In the genomic region with DNA sequence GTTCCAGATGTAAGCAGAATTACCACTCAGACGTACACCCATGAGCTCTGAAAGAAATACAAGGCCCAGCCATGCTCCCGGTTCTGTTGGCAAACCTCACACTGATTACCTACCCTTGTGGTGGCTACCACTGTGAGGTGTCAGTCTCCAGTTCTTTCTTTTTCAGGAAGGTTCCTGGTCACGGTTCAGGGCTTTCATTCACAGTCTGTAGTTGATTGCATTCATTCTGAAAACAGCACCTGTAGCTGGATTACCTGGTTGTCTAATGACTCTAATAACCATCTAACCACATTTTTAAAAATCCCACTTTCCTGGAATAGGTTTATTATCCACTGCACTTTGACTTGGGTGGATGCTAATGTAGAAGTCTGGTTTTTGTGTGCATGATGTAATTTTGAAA, we compare ENCODE assay signal across 27 mouse cellular contexts.
"Had no signal": no experiment of that assay in that cellular context is flagged by ENCODE, and none has a peak within 500 bp of the region (broad histone marks: within the 10 kb centered on the region; RNA-seq: fewer than 3 reads in every experiment).

No protein-coding gene starts in this region.

- H3K4me2 ChIP-seq: heart, embryonic 11.5 days; heart, embryonic 13.5 days; heart, embryonic 15.5 days; hindbrain, embryonic 12.5 days; hindbrain, embryonic 14.5 days; intestine, embryonic 15.5 days; limb, embryonic 12.5 days; liver, embryonic 11.5 days; liver, embryonic 13.5 days; liver, embryonic 15.5 days had no signal

- H3K27ac ChIP-seq: gastrocnemius, adult 2 months; heart, adult 2 months; heart, embryonic 13.5 days; heart, embryonic 15.5 days; hindbrain, embryonic 10.5 days; hindbrain, embryonic 12.5 days; hindbrain, embryonic 14.5 days; intestine, embryonic 15.5 days; left cerebral cortex, adult 2 months; limb, embryonic 10.5 days; limb, embryonic 12.5 days; liver, embryonic 13.5 days; liver, embryonic 15.5 days had no signal

- DNase-seq: gastrocnemius, adult 2 months; gastrocnemius, postnatal 10 days; gastrocnemius, postnatal 25 days; heart, adult 2 months; heart, postnatal 14 days; heart, postnatal 36 days; kidney, adult 18-20 months; kidney, postnatal 10 days; kidney, postnatal 25 days; kidney, postnatal 4 days; liver; liver, embryonic 13.5 days had no signal

- ATAC-seq: inflammation-experienced regulatory T-cells, adult 6 months; intestine, embryonic 15.5 days; intestine, postnatal 0 days had no signal

- H3K9me3 ChIP-seq: heart, embryonic 13.5 days; heart, embryonic 15.5 days; hindbrain, embryonic 10.5 days; hindbrain, embryonic 12.5 days; intestine, embryonic 15.5 days; limb, embryonic 10.5 days; limb, embryonic 12.5 days; liver, embryonic 13.5 days; liver, embryonic 15.5 days had no signal

- H3K27me3 ChIP-seq: heart, embryonic 13.5 days; heart, embryonic 15.5 days; hindbrain, embryonic 12.5 days; intestine, embryonic 15.5 days; limb, embryonic 12.5 days; liver, embryonic 13.5 days; liver, embryonic 15.5 days had no signal

- H3K4me3 ChIP-seq: gastrocnemius, adult 2 months; heart, adult 2 months; heart, embryonic 13.5 days; heart, embryonic 15.5 days; hindbrain, embryonic 10.5 days; hindbrain, embryonic 12.5 days; intestine, embryonic 15.5 days; layer of hippocampus, adult 2 months; left cerebral cortex, adult 2 months; limb, embryonic 10.5 days; limb, embryonic 12.5 days; liver, embryonic 13.5 days; liver, embryonic 15.5 days had no signal

- H3K36me3 ChIP-seq: heart, embryonic 13.5 days; heart, embryonic 15.5 days; hindbrain, embryonic 10.5 days; hindbrain, embryonic 12.5 days; intestine, embryonic 15.5 days; limb, embryonic 10.5 days; limb, embryonic 12.5 days; liver, embryonic 13.5 days; liver, embryonic 15.5 days had no signal

- H3K9ac ChIP-seq: heart, embryonic 13.5 days; heart, embryonic 15.5 days; hindbrain, embryonic 12.5 days; hindbrain, embryonic 14.5 days; intestine, embryonic 15.5 days; limb, embryonic 12.5 days; liver, embryonic 13.5 days; liver, embryonic 15.5 days had no signal

- H3K4me1 ChIP-seq: hindbrain, embryonic 10.5 days; hindbrain, embryonic 12.5 days; intestine, embryonic 15.5 days; limb, embryonic 10.5 days; limb, embryonic 12.5 days; liver, embryonic 15.5 days had no signal
